Mouse (Mus musculus) forebrain, embryonic 15.5 days (tissue): Measurements from ENCODE around the gene Gm49673. TPM values are rescaled to one million over a fixed set of nuclear protein-coding genes. Genes with fewer than 3 reads are reported as not detected.
"Not testable (repeated sequence)": the region's sequence is repeated elsewhere in the genome, so short reads cannot be mapped to it uniquely, and the experiment has no call there.

Experiments used
- ATAC-seq: fragments of 200-750 bp; cut with Nextera tagmentation; replicated peaks from 2 replicates; pipeline ENCODE4 v1.8.0; 2017; ENCODE audit warnings: mild to moderate bottlenecking, moderate TSS enrichment, moderate library complexity
- H3K27ac ChIP-seq: fragments of 300-500 bp; sonication (generic); replicated peaks from 2 replicates; pipeline ENCODE4 v1.5.1; 2015; ENCODE audit warnings: mild to moderate bottlenecking, inconsistent platforms
- H3K27me3 ChIP-seq: fragments of 300-500 bp; sonication (generic); 2 replicates; pipeline ENCODE4 v1.6.1; 2015; ENCODE audit warnings: inconsistent platforms
- H3K36me3 ChIP-seq: fragments of 300-500 bp; sonication (generic); 2 replicates; pipeline ENCODE4 v1.6.1; 2015; ENCODE audit warnings: mild to moderate bottlenecking, inconsistent platforms
- H3K4me1 ChIP-seq: fragments of 300-500 bp; sonication (generic); 2 replicates; pipeline ENCODE4 v1.6.1; 2015; ENCODE audit warnings: inconsistent platforms
- H3K4me2 ChIP-seq: fragments of 300-500 bp; sonication (generic); replicated peaks from 2 replicates; pipeline ENCODE4 v1.6.1; 2015; ENCODE audit warnings: mild to moderate bottlenecking, inconsistent platforms
- H3K4me3 ChIP-seq: fragments of 300-500 bp; sonication (generic); 2 replicates; pipeline ENCODE4 v1.5.1; 2015; ENCODE audit warnings: mild to moderate bottlenecking, inconsistent platforms
- H3K9ac ChIP-seq: fragments of 300-500 bp; sonication (generic); replicated peaks from 2 replicates; pipeline ENCODE4 v1.6.1; 2015; ENCODE audit warnings: mild to moderate bottlenecking, inconsistent platforms
- H3K9me3 ChIP-seq: fragments of 300-500 bp; sonication (generic); 2 replicates; pipeline ENCODE4 v1.6.1; 2016; ENCODE audit warnings: inconsistent platforms
- WGBS: fragments of 180-500 bp; shearing (Covaris S2); methylation state at CpG from one replicate; pipeline ENCODE4 v1.1.7; 2015; ENCODE audit warnings: mixed read lengths; 5-methylcytosine and 5-hydroxymethylcytosine counted together
- polyA plus RNA-seq: library from polyadenylated mRNA; unstranded; fragments of >200 nt; fragmentation: Nextera tagmentation; extraction: Ambion mirVana; gene quantifications from 2 replicates; pipeline ENCODE4 v1.2.1, GENCODE M21; 2015

Gene Gm49673
- polyA plus RNA-seq, 1 experiment from 2014 or later = 0.48 TPM

- H3K4me2 ChIP-seq = peak within 1 kb of the TSS; percentile 39
- H3K4me3 ChIP-seq = peak within 1 kb of the TSS; percentile 55
- H3K36me3 ChIP-seq, H3K4me1 ChIP-seq, H3K27me3 ChIP-seq, H3K9me3 ChIP-seq: not testable (repeated sequence)
- 0 out of 2 replicates have a peak within 1 kb of the TSS, but pooled peaks have one; percentile 43 for H3K27ac ChIP-seq
- peak within 1 kb of the TSS; percentile 49 for H3K9ac ChIP-seq
- ATAC-seq = peak; percentile 97
- 1% methylated on average over 21 of the region's 55 CpGs for WGBS
Observed at GRCm38 (mm10) chr17:8164701-8165607, 17.4 kb upstream of the Gm49673 start, which contains the start of gene Fgfr1op. TSS of gene Fgfr1op (plus strand) at chr17:8165501.

- not testable (repeated sequence) for H3K9me3 ChIP-seq, H3K9ac ChIP-seq, ATAC-seq, H3K4me2 ChIP-seq, H3K4me3 ChIP-seq, H3K27ac ChIP-seq, H3K27me3 ChIP-seq, H3K36me3 ChIP-seq, H3K4me1 ChIP-seq
- WGBS = 59% methylated on average over 3 of the region's 3 CpGs
Observed at GRCm38 (mm10) chr17:8160969-8161368, 13.4 kb upstream of the Gm49673 start.

GRCm38 (mm10) chr17:8158627-8159026 lies 11.0 kb upstream of the Gm49673 start:
- H3K27me3 ChIP-seq, H3K27ac ChIP-seq, H3K4me2 ChIP-seq, H3K36me3 ChIP-seq, H3K4me1 ChIP-seq, H3K9me3 ChIP-seq, H3K9ac ChIP-seq, H3K4me3 ChIP-seq, ATAC-seq: not testable (repeated sequence)
- WGBS = no CpG with 5 or more reads among the region's 1 CpGs

- H3K4me3 ChIP-seq, H3K9me3 ChIP-seq, H3K4me1 ChIP-seq, H3K36me3 ChIP-seq, H3K27me3 ChIP-seq, ATAC-seq, H3K4me2 ChIP-seq, H3K27ac ChIP-seq, H3K9ac ChIP-seq: not testable (repeated sequence)
- WGBS = 100% methylated on average over 1 of the region's 8 CpGs
Observed at GRCm38 (mm10) chr17:8155982-8156381, 8.4 kb upstream of the Gm49673 start.

- not testable (repeated sequence) for ATAC-seq, H3K9ac ChIP-seq, H3K36me3 ChIP-seq, H3K9me3 ChIP-seq, H3K4me3 ChIP-seq, H3K27me3 ChIP-seq, H3K27ac ChIP-seq, H3K4me1 ChIP-seq, H3K4me2 ChIP-seq
- WGBS = 88% methylated on average over 7 of the region's 7 CpGs
Observed at GRCm38 (mm10) chr17:8155010-8155409, 7.4 kb upstream of the Gm49673 start.

GRCm38 (mm10) chr17:8146931-8147330 lies 657 bp downstream of the Gm49673 start:
- H3K9me3 ChIP-seq, H3K4me1 ChIP-seq, H3K36me3 ChIP-seq, H3K27me3 ChIP-seq, H3K27ac ChIP-seq: not testable (repeated sequence)
- WGBS = 19% methylated on average over 5 of the region's 5 CpGs
- peak overlapping the region; percentile 61 for H3K4me2 ChIP-seq
- peak overlapping the region; percentile 64; the same call in 1 of the 2 replicates for H3K9ac ChIP-seq
- ATAC-seq = peak; percentile 11; the same call in 1 of the 2 replicates
- H3K4me3 ChIP-seq = peak overlapping the region; percentile 51

- WGBS = 37% methylated on average over 11 of the region's 14 CpGs
- H3K36me3 ChIP-seq, H3K27me3 ChIP-seq, H3K9ac ChIP-seq, ATAC-seq, H3K4me3 ChIP-seq, H3K4me2 ChIP-seq, H3K4me1 ChIP-seq, H3K27ac ChIP-seq, H3K9me3 ChIP-seq: not testable (repeated sequence)
Observed at GRCm38 (mm10) chr17:8143802-8144673, 3.5 kb downstream of the Gm49673 start.

- H3K27ac ChIP-seq, H3K9ac ChIP-seq, H3K4me1 ChIP-seq, H3K27me3 ChIP-seq, ATAC-seq, H3K9me3 ChIP-seq, H3K4me2 ChIP-seq, H3K4me3 ChIP-seq, H3K36me3 ChIP-seq: not testable (repeated sequence)
- 31% methylated on average over 3 of the region's 3 CpGs for WGBS
Observed at GRCm38 (mm10) chr17:8140210-8140609, 7.4 kb downstream of the Gm49673 start.

GRCm38 (mm10) chr17:8138116-8138515 lies 9.5 kb downstream of the Gm49673 start:
- H3K27me3 ChIP-seq, H3K4me3 ChIP-seq: not testable (repeated sequence)
- WGBS = 95% methylated on average over 5 of the region's 5 CpGs

GRCm38 (mm10) chr17:8130849-8131248 lies 16.7 kb downstream of the Gm49673 start:
- not testable (repeated sequence) for H3K27me3 ChIP-seq, H3K36me3 ChIP-seq, H3K27ac ChIP-seq, H3K4me1 ChIP-seq, H3K9me3 ChIP-seq, H3K9ac ChIP-seq, ATAC-seq, H3K4me2 ChIP-seq, H3K4me3 ChIP-seq
- no CpG with 5 or more reads among the region's 6 CpGs for WGBS

More at GRCm38 (mm10) chr17:8138116-8138515, 9.5 kb downstream of the Gm49673 start:
- not testable (repeated sequence) for H3K4me2 ChIP-seq, H3K9ac ChIP-seq, H3K9me3 ChIP-seq, H3K36me3 ChIP-seq, H3K4me1 ChIP-seq, ATAC-seq, H3K27ac ChIP-seq

GRCm38 (mm10) chr17:8129578-8129977 lies 18.0 kb downstream of the Gm49673 start:
- not testable (repeated sequence) for H3K27ac ChIP-seq, H3K36me3 ChIP-seq, H3K4me3 ChIP-seq, H3K9ac ChIP-seq, H3K4me1 ChIP-seq, H3K27me3 ChIP-seq, H3K4me2 ChIP-seq, H3K9me3 ChIP-seq, ATAC-seq
- WGBS = 82% methylated on average over 9 of the region's 9 CpGs

GRCm38 (mm10) chr17:8128326-8128993 lies 19.1 kb downstream of the Gm49673 start:
- 90% methylated on average over 2 of the region's 7 CpGs for WGBS
- H3K9me3 ChIP-seq, ATAC-seq, H3K4me2 ChIP-seq, H3K4me3 ChIP-seq, H3K4me1 ChIP-seq, H3K27me3 ChIP-seq, H3K36me3 ChIP-seq, H3K27ac ChIP-seq, H3K9ac ChIP-seq: not testable (repeated sequence)
